Mouse (Mus musculus): ENCODE data around the gene St3gal2. TPM values are rescaled to one million over a fixed set of nuclear protein-coding genes. Genes with fewer than 3 reads are reported as not detected.
"Not testable (repeated sequence)": the region's sequence is repeated elsewhere in the genome, so short reads cannot be mapped to it uniquely, and the experiment has no call there.

The St3gal2 gene
- polyA plus RNA-seq, 1 experiment from 2014 or later = 30.4 TPM

- not testable (repeated sequence) for H3K9ac ChIP-seq; ATAC-seq (ENCODE audit: low FRiP score); H3K9me3 ChIP-seq (replicated peaks); H3K4me2 ChIP-seq (replicated peaks); H3K4me1 ChIP-seq; H3K27ac ChIP-seq; H3K4me3 ChIP-seq; H3K27me3 ChIP-seq
- H3K36me3 ChIP-seq = peaks cover 65% of the 10 kb centered on the region
- 92% methylated on average over 2 of the region's 2 CpGs for WGBS
Observed at GRCm38 (mm10) chr8:110977987-110978386, 58.3 kb downstream of the St3gal2 start.

DNA sequence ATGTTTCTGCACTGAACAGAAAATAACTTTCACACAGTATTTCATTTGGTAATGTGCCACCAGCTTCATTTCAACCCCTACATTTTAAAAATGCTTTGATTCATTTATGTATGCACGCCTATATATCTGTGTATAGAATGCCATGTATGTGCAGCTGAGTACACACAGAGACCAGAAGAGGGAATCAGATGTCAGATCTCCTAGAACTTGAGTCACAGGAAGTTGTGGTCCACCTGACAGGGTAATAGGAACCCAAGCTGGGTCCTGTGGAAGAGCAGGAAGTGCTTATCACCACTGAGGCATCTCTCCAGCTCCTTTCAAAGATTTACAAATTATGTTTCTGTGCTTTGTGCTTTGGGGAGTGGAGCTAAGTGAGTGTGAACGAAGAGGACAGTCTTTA lies 61.6 kb downstream of the St3gal2 start:
- Histone ChIP-seq H3K4me1 (no peaks in the 10 kb centered on the region), H3K4me2 (replicated peaks) (no peak overlapping the region), H3K27ac (no peak overlapping the region), H3K36me3 (peaks cover 70% of the 10 kb centered on the region), H3K9ac (no peak overlapping the region), H3K4me3 (no peak overlapping the region), H3K9me3 (replicated peaks) (no peaks in the 10 kb centered on the region), H3K27me3 (no peaks in the 10 kb centered on the region)
- no peak for ATAC-seq (ENCODE audit: low FRiP score)
- WGBS = 94% methylated on average over 2 of the region's 2 CpGs

DNA sequence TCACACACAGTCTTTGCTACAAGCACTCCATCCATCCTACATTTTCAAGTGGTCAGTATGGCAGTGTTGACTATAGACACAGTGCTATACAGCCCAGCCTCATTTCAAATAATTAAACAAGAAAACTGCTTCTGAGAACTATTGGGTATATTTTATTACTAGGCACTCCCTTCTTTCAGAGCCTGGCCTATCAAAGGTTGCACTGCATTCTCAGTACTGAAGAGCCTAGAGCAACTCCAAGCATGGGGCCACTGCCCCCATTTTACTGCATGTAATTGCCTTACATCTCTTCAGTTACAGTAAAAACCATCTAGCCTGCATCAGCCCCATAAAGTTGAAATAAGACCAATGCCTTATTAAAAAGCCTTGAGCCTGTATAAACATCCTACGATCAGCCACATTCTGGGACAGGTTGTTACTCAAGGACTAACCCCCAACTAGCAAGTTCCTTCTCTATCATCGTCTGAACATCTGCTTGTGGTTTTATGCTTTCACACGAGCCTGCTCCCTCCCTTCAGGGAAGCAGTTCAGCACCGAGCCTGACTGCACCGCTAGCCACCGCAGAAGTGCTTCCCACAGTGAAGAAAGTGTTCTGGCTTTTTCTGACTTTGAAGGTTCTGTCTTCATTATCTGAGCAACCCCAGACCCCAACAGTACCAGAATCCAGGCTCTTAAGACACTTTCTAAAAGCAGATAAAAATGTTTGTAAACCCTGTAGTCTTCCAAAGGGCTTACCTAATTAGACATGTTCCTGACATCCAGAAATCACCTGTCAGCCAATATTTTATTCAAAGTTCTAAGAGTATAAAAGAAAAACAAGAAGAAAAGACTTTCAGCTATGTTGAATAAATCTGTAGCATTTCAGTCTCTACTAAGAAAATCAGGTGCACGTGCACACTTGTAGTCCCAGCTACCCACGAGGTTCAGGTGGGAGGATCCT lies 68.4 kb downstream of the St3gal2 start:
- Histone ChIP-seq H3K36me3 (peaks cover 78% of the 10 kb centered on the region), H3K27ac (no peak overlapping the region), H3K4me1 (no peaks in the 10 kb centered on the region), H3K4me3 (no peak overlapping the region), H3K9ac (no peak overlapping the region), H3K9me3 (replicated peaks) (no peaks in the 10 kb centered on the region), H3K27me3 (no peaks in the 10 kb centered on the region), H3K4me2 (replicated peaks) (no peak overlapping the region)
- WGBS = 84% methylated on average over 8 of the region's 8 CpGs
- ATAC-seq (ENCODE audit: low FRiP score) = no peak

GRCm38 (mm10) chr8:110990017-110990416 lies 70.3 kb downstream of the St3gal2 start:
- Histone ChIP-seq H3K27me3 (no peaks in the 10 kb centered on the region), H3K4me3 (no peak overlapping the region), H3K36me3 (peaks cover 64% of the 10 kb centered on the region), H3K9me3 (replicated peaks) (no peaks in the 10 kb centered on the region), H3K9ac (no peak overlapping the region), H3K27ac (no peak overlapping the region), H3K4me1 (no peaks in the 10 kb centered on the region), H3K4me2 (replicated peaks) (no peak overlapping the region)
- 88% methylated on average over 9 of the region's 9 CpGs for WGBS
- no peak for ATAC-seq (ENCODE audit: low FRiP score)

DNA sequence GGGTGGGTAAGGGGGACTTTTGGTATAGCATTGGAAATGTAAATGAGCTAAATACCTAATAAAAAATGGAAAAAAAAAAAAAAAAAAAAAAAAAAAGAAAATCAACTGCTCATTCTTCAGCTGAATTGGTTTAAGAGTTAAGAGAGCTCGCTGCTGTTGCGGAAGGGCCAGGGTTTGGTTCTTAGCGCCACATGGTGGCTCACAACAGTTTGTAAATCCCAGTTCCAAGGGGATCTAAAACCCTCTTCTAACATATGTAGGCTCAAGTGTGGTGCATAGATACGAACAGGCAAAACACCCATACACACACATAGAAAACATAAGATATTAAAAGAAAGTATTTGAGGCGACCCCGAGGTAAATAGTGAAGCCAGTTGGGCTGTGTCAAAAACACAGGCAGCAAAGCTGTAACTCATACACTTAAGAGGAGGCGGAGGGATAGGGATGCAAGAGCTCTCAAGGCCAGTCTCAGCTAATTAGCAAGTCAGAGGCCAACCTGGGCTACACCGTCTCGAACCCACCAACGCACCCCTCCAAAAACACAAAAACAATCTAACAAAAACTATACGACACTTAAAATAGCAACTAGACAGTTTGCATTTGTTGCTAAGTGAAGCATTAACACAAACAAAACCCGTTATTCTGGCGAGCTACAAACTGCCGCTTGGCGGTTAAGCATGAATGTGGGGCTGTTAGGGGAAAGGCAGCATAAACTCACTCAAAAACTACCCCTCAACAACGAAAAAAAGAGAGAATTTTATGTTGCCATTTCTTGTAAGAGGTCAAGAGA lies 77.1 kb downstream of the St3gal2 start:
- peak overlapping the region; percentile 74; the same call in 1 of the 2 replicates for H3K27ac ChIP-seq
- H3K4me1 ChIP-seq = peaks cover 10% of the 10 kb centered on the region
- ATAC-seq (ENCODE audit: low FRiP score) = no peak

GRCm38 (mm10) chr8:110997547-110998531 lies 78.1 kb downstream of the St3gal2 start, which contains the start of gene Ddx19a:
Ddx19a (minus strand) TSS chr8:110997800.
- Histone ChIP-seq H3K27me3 (no peaks in the 10 kb centered on the region), H3K4me1 (peaks cover 10% of the 10 kb centered on the region), H3K27ac (peak within 1 kb of the TSS; percentile 74), H3K9ac (peak within 1 kb of the TSS; percentile 87), H3K36me3 (peaks cover 3% of the 10 kb centered on the region), H3K9me3 (replicated peaks) (no peaks in the 10 kb centered on the region), H3K4me3 (peak within 1 kb of the TSS; percentile 87), H3K4me2 (replicated peaks) (peak within 1 kb of the TSS; percentile 86)
- peak; percentile 94 for ATAC-seq (ENCODE audit: low FRiP score)
- WGBS = 3% methylated on average over 58 of the region's 58 CpGs

More for the DNA sequence above, 77.1 kb downstream of the St3gal2 start:
- H3K27me3 ChIP-seq = no peaks in the 10 kb centered on the region
- 40% methylated on average over 16 of the region's 16 CpGs for WGBS
- peak overlapping the region; percentile 87 for H3K4me3 ChIP-seq
- H3K9me3 ChIP-seq (replicated peaks) = no peaks in the 10 kb centered on the region
- H3K9ac ChIP-seq = peak overlapping the region; percentile 87
- H3K36me3 ChIP-seq = peaks cover 9% of the 10 kb centered on the region
- peak overlapping the region; percentile 86 for H3K4me2 ChIP-seq (replicated peaks)

DNA sequence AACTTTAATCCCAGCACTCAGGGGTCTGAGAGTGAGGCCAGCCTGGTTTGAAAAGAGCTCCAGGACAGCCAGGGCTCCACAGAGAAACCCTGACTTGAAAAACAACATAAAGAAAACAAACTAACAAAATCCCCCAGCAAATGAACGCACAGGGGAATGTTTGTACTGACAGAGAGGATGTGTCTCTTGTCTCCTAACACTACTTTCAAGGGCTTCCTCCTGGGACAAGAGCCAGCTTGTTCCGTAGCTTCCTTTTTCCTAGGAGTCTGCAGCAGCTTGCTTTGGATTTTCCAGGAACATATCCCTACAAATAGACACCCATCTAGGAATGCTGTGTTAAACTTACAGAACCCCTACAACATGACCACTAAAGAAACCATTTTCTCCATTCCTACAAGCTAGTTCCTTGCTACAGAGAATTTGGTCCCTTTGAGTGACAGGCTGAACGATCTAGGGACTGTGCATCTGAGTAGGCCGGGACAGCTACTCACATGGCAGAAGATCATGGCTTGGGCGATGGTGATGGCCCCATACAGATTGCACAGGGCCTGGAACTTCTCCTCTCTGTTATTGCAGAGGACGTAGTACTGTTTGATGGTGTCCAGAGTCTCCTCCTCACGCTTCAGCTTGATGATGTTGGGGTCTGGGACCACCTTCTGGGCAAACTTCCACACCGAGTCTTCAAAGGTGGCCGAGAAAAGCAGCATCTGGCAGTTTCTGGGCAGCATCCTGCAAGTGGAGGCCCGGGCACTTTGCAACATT lies 90.7 kb downstream of the St3gal2 start:
- 90% methylated on average over 7 of the region's 10 CpGs for WGBS
- not testable (repeated sequence) for H3K27me3 ChIP-seq; H3K4me3 ChIP-seq; H3K9ac ChIP-seq; H3K9me3 ChIP-seq (replicated peaks); ATAC-seq (ENCODE audit: low FRiP score); H3K4me2 ChIP-seq (replicated peaks); H3K4me1 ChIP-seq; H3K27ac ChIP-seq
- H3K36me3 ChIP-seq = peaks cover 48% of the 10 kb centered on the region

Small RNAs within 50 kb of the gene (microRNA-seq; reads per million reads assigned to microRNA genes)
- gene Mir3473d = 0.81 reads per million

Other genes with a start within 250 kb of the St3gal2 start
- 21.6 and 23.3 TPM in 2 replicates for gene Mtss1l, start 198.4 kb upstream of the St3gal2 start, polyA plus RNA-seq (2016; fragmentation: Nextera tagmentation; extraction: Ambion mirVana)
- gene Il34, start 114.0 kb upstream of the St3gal2 start, polyA plus RNA-seq (2016; fragmentation: Nextera tagmentation; extraction: Ambion mirVana) = 0.83 and 1.1 TPM in 2 replicates
- 74.9 and 77.1 TPM in 2 replicates for gene Cog4, start 73.3 kb upstream of the St3gal2 start, polyA plus RNA-seq (2016; fragmentation: Nextera tagmentation; extraction: Ambion mirVana)
- 163 and 170 TPM in 2 replicates for gene Sf3b3, start 73.1 kb upstream of the St3gal2 start, polyA plus RNA-seq (2016; fragmentation: Nextera tagmentation; extraction: Ambion mirVana)
- gene Fuk, start 17.4 kb upstream of the St3gal2 start, polyA plus RNA-seq (2016; fragmentation: Nextera tagmentation; extraction: Ambion mirVana) = 11.4 and 11.9 TPM in 2 replicates
- gene Ddx19a, start 77.9 kb downstream of the St3gal2 start, polyA plus RNA-seq (2016; fragmentation: Nextera tagmentation; extraction: Ambion mirVana) = 13.9 and 16.9 TPM in 2 replicates
- 9.5 and 9.7 TPM in 2 replicates for gene Ddx19b, start 111.8 kb downstream of the St3gal2 start, polyA plus RNA-seq (2016; fragmentation: Nextera tagmentation; extraction: Ambion mirVana)
- gene Aars, start 113.2 kb downstream of the St3gal2 start, polyA plus RNA-seq (2016; fragmentation: Nextera tagmentation; extraction: Ambion mirVana) = 78.5 and 83.5 TPM in 2 replicates
- gene Exosc6, start 136.4 kb downstream of the St3gal2 start, polyA plus RNA-seq (2016; fragmentation: Nextera tagmentation; extraction: Ambion mirVana) = 3.2 TPM in 1 of 2 replicates, not detected in the other
- 1.1 TPM in 2 replicates for gene Clec18a, start 172.5 kb downstream of the St3gal2 start, polyA plus RNA-seq (2016; fragmentation: Nextera tagmentation; extraction: Ambion mirVana)
- gene Pdpr, start 174.7 kb downstream of the St3gal2 start, polyA plus RNA-seq (2016; fragmentation: Nextera tagmentation; extraction: Ambion mirVana) = 14.4 and 15.1 TPM in 2 replicates